Mouse (Mus musculus): ENCODE measurements around the gene Btf3.
A peak's percentile ranks its signal among the peaks of the same experiment; 100 is the strongest.

The Btf3 gene

DNA sequence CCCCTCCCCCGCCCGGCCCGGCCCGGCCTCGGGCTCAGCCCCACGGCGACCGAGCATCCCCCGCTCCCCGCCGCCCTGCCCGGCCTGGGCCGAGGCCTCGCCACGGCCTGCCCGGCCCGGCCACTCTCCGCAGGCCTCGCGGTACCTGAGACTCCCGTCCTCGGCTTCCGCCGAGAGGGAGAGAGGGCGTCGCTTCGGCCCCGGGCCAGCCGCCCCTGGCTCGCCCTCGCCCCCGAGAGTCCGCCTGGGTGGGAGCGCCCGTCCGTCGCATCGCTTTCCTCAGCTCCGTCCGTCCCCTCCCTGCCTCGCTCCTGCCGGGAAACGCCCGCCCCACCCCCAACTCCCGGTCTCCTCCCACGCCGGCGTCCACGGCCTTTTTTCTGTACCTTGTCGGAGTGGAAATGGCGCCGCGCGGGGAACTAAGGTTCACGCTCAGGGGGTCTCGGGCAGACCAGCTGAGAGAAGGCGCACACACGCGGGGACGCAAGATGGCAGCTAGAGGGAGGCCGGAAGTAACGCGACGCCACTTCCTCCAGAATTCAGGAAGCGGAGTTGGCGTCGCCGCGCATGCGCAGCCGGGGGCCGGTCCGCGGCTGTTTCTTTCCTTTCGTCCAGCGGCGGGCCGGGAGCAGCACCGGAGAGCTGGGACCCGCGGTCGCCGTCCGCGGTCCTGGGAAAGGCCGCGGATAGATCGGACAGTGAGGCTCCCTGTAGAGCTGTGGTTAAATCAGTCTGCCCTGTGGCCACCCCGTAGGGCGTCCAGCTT is at the start of gene Btf3:
Btf3 (minus strand) TSS at position 527 of the 766 bp plus-strand sequence.
- DNase-seq, result peak; percentile 93 to 94

DNA sequence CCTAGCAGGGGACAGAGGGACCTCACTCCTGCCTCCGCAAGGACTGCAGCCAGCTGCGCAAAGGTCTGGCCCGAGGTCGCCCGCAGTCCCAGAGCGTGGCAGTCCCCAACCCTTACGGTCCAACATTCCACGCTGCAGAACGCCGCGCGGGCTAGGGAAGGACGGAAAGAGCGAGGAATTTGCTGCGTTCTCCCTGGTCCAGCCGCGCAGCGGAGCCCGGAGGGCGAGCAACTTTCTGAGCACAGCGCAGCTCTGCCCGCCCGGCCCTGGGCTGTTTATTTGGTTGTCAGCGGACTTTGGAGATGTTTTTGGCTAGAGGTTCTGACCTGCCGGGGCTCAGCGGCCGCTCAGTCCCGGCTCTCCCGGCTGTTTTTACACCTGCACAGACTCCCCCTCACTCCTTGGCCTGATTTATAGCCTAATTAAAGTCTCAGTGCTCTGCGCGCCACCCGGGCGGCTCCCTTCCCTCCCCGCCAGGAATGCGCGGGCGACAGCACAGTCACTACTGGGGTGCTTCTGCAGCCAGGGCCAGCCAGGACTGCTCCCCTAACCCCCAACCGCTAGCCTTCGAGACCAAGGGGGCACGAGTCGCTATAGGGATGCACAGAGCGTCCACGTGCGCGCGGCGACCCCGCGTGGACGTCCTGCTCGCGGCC is 49.1 kb upstream of the Btf3 start:
- DNase-seq, result no peak

DNA sequence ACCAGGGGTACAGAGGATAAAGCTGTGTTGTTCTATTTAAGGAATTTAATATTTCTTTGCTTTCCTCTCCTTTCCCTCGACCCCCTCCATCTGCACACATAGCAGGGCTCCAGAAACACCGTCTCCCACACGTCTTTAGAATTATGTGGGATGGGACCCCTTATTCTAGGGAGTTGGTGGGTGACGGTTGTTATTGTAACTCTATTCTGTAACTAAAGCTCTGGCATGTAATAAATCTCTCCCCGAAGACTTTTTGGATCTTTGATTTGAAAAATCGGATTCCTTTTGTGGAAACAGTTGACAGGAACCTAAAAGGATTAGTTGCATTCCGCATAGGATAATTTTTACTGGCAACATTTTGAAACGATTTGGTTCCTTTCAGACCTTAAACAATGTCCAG is 48.3 kb upstream of the Btf3 start:
- DNase-seq, result no peak

- DNase-seq, result no peak
These were observed 46.2 kb upstream of the Btf3 start for GRCm38 (mm10) chr13:98363046-98363445.

DNA sequence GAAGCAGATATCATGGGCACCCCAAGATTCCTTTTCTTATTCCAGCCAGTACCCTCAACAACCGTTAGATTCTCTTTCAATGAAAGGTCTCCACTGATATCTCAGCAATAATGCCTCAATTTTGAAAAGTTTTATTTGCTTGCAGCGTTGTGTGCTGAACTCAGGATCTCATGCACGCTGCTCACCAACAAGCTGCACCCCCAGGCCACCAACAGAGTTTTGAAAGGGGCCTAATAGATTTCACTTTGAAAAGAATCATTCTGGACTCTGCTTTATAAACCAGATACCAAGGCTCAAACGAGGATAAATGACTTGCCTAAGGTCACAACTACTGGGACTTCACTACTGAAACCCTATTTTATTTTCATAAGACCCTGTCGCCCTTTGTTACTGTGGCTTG is 44.4 kb upstream of the Btf3 start:
- DNase-seq, result no peak

- DNase-seq, result no peak
These were observed 43.6 kb upstream of the Btf3 start for GRCm38 (mm10) chr13:98360391-98360790.

DNA sequence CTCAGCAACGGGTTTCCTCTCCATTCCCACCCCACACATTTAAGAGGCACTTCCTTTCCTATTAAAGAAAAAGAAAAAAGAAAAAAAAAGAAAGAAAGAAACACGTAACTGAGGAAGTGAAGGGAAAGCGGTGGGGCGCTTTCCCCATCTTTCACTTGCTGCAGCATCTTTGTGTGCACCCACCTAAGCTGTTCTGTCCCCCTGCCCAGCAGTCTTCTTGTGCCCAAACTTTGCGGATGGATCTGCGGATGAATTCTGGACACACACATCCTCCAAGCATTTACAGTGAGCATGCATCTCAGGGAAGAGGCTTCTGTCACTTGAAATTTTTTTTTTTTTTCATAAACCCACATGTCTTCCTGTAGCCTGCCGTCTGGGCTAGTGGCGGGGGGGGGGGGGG is 42.5 kb upstream of the Btf3 start:
- no peak for DNase-seq

- DNase-seq, result no peak
These were observed 41.8 kb upstream of the Btf3 start for GRCm38 (mm10) chr13:98358424-98359181.

GRCm38 (mm10) chr13:98357433-98358423 is 40.9 kb upstream of the Btf3 start:
- DNase-seq, result no peak

DNA sequence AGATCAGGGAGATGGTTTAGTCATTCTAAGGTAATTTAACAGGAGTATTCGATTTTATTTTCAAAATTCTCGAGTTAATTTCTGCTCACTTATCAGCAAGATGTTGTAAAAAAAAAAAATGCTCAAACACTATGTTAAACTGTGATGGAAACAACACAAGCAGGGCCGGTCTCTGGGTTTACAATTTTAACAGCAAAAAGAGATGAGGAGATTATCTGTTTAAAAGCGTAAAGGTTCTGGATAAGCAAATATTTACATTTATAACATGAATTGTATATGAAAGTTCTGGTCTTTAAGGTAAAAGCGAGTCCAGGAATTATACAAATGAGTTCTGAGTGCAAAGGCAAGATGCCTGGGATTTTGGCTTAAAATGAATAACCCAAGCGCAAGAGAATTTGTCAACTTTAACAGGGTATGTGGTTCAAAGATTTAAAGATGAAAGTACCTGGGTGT is 40.2 kb upstream of the Btf3 start:
- no peak for DNase-seq

GRCm38 (mm10) chr13:98356176-98356972 is 39.6 kb upstream of the Btf3 start:
- DNase-seq, result no peak

GRCm38 (mm10) chr13:98355559-98356111 is 38.8 kb upstream of the Btf3 start:
- DNase-seq, result no peak

GRCm38 (mm10) chr13:98354871-98355558 is 38.2 kb upstream of the Btf3 start:
- DNase-seq, result peak in 1 of 2 experiments; percentile 3

- peak; percentile 24 for DNase-seq
These were observed 37.4 kb upstream of the Btf3 start, which contains the start of gene Foxd1 for GRCm38 (mm10) chr13:98354090-98354801. Gene Foxd1, plus strand, starts transcription at chr13:98354242.

GRCm38 (mm10) chr13:98353709-98354089 is 36.9 kb upstream of the Btf3 start:
- no peak for DNase-seq

DNA sequence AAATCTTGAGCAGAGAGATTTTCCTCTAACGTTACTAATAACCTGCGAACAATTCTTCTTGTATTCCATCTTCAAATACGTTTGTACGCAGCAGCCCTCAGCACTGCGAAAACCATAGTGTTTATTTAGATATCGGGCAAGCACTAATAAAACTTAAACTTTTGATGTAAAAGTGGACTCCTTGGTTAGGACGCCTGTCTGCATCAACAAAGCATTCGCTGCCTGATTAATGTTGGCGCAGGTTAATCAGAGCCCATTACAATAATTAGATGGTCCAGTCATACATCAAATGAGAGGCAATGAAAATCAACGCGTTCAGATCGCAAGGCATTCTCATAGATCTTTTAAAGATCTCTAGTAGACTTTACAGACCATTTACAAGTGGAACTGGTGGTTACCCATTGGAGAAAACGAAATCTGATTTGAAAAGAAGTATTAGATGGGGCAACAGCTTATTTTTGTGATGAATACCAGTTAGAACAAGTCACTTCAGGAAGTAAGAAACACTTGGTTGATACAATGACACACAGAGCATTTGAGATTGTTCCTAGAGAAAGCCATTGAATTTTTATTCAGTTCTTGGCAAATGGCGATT is 35.7 kb upstream of the Btf3 start:
- no peak for DNase-seq

- DNase-seq, result peak in 1 of 2 experiments; percentile 23
These were observed 34.7 kb upstream of the Btf3 start for GRCm38 (mm10) chr13:98351527-98351926.

- DNase-seq, result no peak
These were observed 32.7 kb upstream of the Btf3 start for GRCm38 (mm10) chr13:98349491-98349890.

DNA sequence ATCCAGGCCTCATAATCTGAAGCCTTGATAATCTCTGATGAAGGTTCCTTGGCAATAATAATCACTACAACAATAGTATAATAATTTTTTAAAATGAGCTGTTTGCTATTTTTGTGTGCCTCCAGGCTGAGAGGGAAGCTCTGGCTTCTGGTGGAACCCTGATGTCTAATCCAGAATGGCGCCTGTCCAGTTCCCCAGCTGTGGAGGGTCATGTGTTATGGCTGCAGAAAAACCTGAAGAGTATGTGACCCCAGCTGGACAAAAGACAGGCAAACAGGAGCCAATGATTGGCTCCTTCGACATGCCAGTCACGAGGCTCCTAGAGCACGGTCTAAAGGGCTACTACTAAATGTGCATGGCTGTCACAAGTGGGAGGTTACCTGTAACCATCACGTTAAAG is 23.7 kb upstream of the Btf3 start:
- DNase-seq, result peak in 1 of 2 experiments; percentile 2

Data from lung, adult 18-20 months (tissue).